Mouse (Mus musculus) layer of hippocampus, postnatal 14 days (tissue): ENCODE results near the gene Ipcef1. TPM values are rescaled to one million over a fixed set of nuclear protein-coding genes. Genes with fewer than 3 reads are reported as not detected.
A peak's percentile ranks its signal among the peaks of the same experiment; 100 is the strongest.

Experiments used
- DNase-seq, 2 experiments: peaks; one replicate each; pipeline ENCODE4 v3.0.0; 2021 to 2022; ENCODE audit warnings: low spot score in 2 of 2, mixed read lengths in 1 of 2
- total RNA-seq, 2 experiments: library from RNA; stranded (reverse); gene quantifications; 2 replicates each; pipeline ENCODE4 v1.2.3; 2021

The Ipcef1 gene
- total RNA-seq, 2 experiments from 2014 or later: 5.7 to 8.0 TPM

GRCm38 (mm10) chr10:6977843-6978242 lies 74.4 kb downstream of the Ipcef1 start:
- no peak for DNase-seq

GRCm38 (mm10) chr10:6968334-6968733 lies 83.9 kb downstream of the Ipcef1 start:
- no peak for DNase-seq

- DNase-seq: no peak
Measured at GRCm38 (mm10) chr10:6967588-6968242, 84.6 kb downstream of the Ipcef1 start.

GRCm38 (mm10) chr10:6958791-6959190 lies 93.5 kb downstream of the Ipcef1 start:
- no peak for DNase-seq

GRCm38 (mm10) chr10:6956357-6956756 lies 95.9 kb downstream of the Ipcef1 start:
- no peak for DNase-seq

- no peak for DNase-seq
Measured at GRCm38 (mm10) chr10:6954533-6954932, 97.7 kb downstream of the Ipcef1 start.

GRCm38 (mm10) chr10:6953115-6953514 lies 99.2 kb downstream of the Ipcef1 start:
- no peak for DNase-seq

- DNase-seq: no peak
Measured at GRCm38 (mm10) chr10:6936671-6937425, 115.4 kb downstream of the Ipcef1 start.

GRCm38 (mm10) chr10:6934776-6935175 lies 117.5 kb downstream of the Ipcef1 start:
- DNase-seq: no peak

- DNase-seq: no peak
Measured at GRCm38 (mm10) chr10:6930889-6931288, 121.4 kb downstream of the Ipcef1 start.

GRCm38 (mm10) chr10:6930398-6930797 lies 121.9 kb downstream of the Ipcef1 start:
- no peak for DNase-seq

GRCm38 (mm10) chr10:6928905-6929304 lies 123.4 kb downstream of the Ipcef1 start:
- DNase-seq: no peak

- no peak for DNase-seq
Measured at GRCm38 (mm10) chr10:6927600-6928223, 124.6 kb downstream of the Ipcef1 start.

- DNase-seq: peak in 1 of 2 experiments; percentile 50
Measured at GRCm38 (mm10) chr10:6926724-6927123, 125.6 kb downstream of the Ipcef1 start.

- peak; percentile 43 to 83 for DNase-seq
Measured at GRCm38 (mm10) chr10:6916545-6917257, 135.6 kb downstream of the Ipcef1 start.

GRCm38 (mm10) chr10:6915991-6916390 lies 136.3 kb downstream of the Ipcef1 start:
- no peak for DNase-seq

GRCm38 (mm10) chr10:6909763-6910162 lies 142.5 kb downstream of the Ipcef1 start:
- no peak for DNase-seq

- no peak for DNase-seq
Measured at GRCm38 (mm10) chr10:6901819-6902393, 150.4 kb downstream of the Ipcef1 start.

- DNase-seq: no peak
Measured at GRCm38 (mm10) chr10:6900126-6900525, 152.2 kb downstream of the Ipcef1 start.

GRCm38 (mm10) chr10:6896659-6897303 lies 155.5 kb downstream of the Ipcef1 start:
- no peak for DNase-seq

- no peak for DNase-seq
Measured at GRCm38 (mm10) chr10:6895796-6896195, 156.5 kb downstream of the Ipcef1 start.
